Mouse (Mus musculus): Measurements from ENCODE around the gene 4933400A11Rik.

4933400A11Rik gene

GRCm38 (mm10) chrX:169779535-169779934, at the start of gene 4933400A11Rik:
TSS of gene 4933400A11Rik (minus strand) at chrX:169779635.
- DNase-seq = no peak

- no peak for DNase-seq
These were observed 48.7 kb upstream of the 4933400A11Rik start for GRCm38 (mm10) chrX:169828136-169828535.

DNA sequence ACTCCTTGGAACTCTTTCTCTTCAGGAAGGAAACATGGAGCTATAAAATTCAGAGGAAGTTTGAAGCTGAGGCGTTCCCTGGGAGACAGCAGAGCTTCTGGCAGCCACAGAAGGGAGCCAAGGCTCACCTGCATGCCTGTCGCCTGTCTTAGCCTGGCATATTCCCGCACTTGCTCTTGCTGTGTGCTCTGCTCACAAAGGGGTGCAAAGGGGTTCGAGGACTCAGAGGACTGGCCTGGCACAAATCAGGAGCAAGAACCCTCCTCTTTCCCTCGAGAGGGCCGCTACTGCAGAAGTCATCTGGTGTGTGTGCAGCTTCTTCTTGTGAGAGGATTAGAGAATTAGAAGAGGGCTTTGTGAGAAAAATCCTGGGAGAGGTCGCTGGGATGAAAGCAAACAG, 48.3 kb upstream of the 4933400A11Rik start:
- peak; percentile 30 for DNase-seq

- no peak for DNase-seq
These were observed 47.5 kb upstream of the 4933400A11Rik start for GRCm38 (mm10) chrX:169826947-169827346.

DNA sequence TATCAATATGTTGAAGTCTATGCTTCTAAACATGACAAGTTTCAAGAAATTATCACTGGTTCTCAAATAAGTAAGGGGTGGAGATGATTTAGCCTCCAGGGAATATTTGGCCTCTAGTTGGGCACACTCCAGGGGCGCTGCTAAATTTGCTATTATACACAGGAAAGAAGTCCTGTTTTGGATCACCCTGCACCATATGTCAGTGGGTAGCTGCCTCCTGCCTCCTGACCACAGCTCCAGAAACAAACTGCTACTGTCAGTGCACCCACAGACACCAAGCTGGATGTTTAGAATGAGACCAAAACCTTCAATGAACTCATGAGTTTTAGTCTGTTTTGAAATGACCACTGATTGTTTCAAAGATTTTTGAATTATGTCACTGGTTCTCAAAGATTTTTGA, 34.2 kb upstream of the 4933400A11Rik start:
- no peak for DNase-seq

DNA sequence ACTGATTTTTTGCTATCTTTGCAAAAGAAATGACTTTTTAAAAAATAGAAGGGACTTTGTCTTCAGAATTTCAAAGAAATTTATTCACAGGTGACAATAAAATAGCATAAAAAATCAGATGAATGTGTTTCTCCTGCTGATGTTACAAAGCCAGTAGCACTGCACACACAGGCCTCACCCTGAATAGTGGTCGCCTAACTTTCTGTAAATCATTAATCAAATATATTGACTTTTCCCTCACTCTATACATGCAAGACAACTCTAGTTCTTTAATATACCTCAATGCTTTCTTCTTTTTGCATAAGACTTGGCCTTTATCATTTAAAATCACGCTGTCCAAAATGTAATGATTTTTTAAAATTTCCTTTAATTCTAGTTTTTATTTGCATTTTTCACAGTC, 32.3 kb upstream of the 4933400A11Rik start:
- no peak for DNase-seq

DNA sequence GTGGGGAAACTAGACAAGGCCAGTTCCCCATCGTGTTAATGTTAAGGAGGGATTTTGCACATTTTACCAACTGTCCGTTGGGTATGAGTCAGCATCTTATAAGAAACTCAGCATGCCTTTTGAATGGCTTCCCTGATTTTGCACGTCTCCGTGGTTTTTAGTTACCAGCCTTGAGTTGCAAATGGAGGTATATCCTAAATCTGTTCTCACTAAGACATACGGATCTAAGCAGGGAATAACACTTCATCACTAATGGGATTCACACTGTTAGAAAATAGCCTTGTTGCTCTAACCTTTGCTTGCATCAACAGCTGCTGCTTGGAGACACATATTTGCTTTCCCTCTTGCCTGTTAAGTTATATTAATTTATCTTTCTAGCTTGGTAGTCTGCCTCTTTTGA, 31.9 kb upstream of the 4933400A11Rik start:
- no peak for DNase-seq

- no peak for DNase-seq
These were observed 28.3 kb upstream of the 4933400A11Rik start for GRCm38 (mm10) chrX:169807744-169808143.

GRCm38 (mm10) chrX:169805791-169806190, 26.4 kb upstream of the 4933400A11Rik start:
- DNase-seq = no peak

DNA sequence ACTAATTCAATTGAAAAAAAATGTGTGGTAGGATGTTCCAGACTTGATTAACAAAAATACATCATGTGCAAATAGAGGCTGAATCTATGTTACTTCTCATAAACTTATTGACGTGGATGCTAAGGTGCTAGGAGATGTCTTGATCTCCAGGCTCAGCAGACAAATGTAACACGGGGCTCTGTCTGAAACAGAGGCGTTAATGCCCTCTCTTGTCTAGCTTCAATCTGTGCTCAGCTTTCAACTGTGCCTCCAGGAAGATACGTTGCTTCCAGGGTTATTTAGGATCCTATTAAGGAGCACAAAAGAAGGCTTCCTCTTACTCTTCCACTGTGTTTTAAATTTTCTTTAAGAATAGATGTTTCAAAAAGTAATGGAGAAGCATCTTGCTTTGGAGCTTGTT, 20.8 kb upstream of the 4933400A11Rik start:
- DNase-seq = no peak

- peak; percentile 65 for DNase-seq
These were observed 19.7 kb upstream of the 4933400A11Rik start for GRCm38 (mm10) chrX:169798987-169799680.

GRCm38 (mm10) chrX:169797148-169797547, 17.7 kb upstream of the 4933400A11Rik start:
- peak; percentile 16 for DNase-seq

- DNase-seq = no peak
These were observed 15.4 kb upstream of the 4933400A11Rik start for GRCm38 (mm10) chrX:169794831-169795311.

DNA sequence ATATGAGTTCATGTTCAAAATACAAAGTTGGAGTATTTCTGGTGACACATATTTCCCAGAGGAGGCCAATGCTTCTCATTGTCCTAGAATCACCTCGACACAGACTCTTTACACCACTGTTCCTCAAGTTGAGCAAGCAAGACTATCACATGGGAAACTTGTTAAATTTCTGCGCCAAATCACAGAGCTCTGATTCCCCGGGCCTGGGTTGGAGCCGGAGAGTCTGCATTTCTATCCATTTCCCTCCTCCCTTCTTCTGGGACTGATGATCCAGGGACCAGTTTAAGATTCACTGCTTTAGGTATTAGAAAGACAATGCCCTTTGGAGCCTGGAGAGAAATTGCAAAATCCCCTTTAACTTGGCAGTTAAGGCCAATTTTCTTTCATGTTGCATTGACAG, 15.0 kb upstream of the 4933400A11Rik start:
- no peak for DNase-seq

- DNase-seq = peak; percentile 83
These were observed 13.4 kb upstream of the 4933400A11Rik start for GRCm38 (mm10) chrX:169792879-169793278.

GRCm38 (mm10) chrX:169789702-169790101, 10.3 kb upstream of the 4933400A11Rik start:
- DNase-seq = no peak

DNA sequence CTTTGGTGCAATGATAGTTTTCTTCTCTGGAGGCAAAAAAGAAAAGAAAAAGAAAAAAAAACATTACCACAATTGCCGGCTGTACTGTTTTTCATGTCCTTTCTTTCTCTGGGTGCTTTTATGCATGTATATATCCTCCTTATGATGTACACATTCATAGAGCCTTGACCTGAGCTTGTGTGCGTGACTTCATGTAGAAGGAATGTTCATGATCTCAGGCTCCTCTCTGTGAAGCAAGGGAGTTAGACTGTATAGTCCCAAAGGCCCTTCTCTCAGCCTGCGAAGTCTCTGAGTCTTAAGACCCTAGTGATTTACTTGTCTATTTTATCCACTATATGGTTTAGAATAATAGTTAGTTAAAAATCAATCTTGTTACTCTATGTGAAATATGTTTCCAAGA, 21.4 kb downstream of the 4933400A11Rik start:
- no peak for DNase-seq

- DNase-seq = peak; percentile 2
These were observed 44.0 kb downstream of the 4933400A11Rik start for GRCm38 (mm10) chrX:169735387-169735969.
